Mouse (Mus musculus): ENCODE results near the gene Olfr1034. TPM values are rescaled to one million over a fixed set of nuclear protein-coding genes. Genes with fewer than 3 reads are reported as not detected.
"Not testable (repeated sequence)": the region's sequence is repeated elsewhere in the genome, so short reads cannot be mapped to it uniquely, and the experiment has no call there.

The Olfr1034 gene
- 0.10 TPM in 1 of 2 replicates, not detected in the other for polyA plus RNA-seq (2015; fragmentation: Nextera tagmentation; extraction: Ambion mirVana)

DNA sequence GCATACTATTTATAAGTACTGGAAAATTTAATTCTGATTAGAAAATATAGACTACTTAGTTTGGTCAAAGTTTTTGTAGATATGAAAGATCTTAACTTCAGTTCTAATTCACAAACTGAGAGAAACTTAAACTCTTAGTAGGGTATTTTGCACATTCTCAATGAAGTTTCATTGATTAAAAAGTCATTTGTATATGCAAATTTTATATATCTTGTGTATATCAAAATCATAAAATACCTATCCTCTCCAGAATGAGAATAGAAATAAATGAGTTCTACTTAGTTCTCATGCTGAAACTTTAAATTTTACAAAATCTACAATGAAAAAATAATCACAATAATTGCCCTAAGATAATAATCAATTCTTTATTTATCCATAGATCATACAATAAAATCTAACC, at the start of gene Olfr1034:
Olfr1034 (plus strand) TSS at position 301 of the 400 bp plus-strand sequence.
- Histone ChIP-seq H3K27ac (ENCODE audit: low read length) (no peak within 1 kb of the TSS), H3K4me2 (ENCODE audit: low read depth, low read length) (no peak within 1 kb of the TSS), H3K36me3 (ENCODE audit: control insufficient read depth, insufficient read depth, low read length) (no peaks in the 10 kb centered on the region), H3K9me3 (ENCODE audit: control insufficient read depth, low read length) (no peaks in the 10 kb centered on the region), H3K4me1 (replicated peaks; ENCODE audit: control insufficient read depth, insufficient read depth, low read length) (no peaks in the 10 kb centered on the region), H3K9ac (ENCODE audit: low read length) (no peak within 1 kb of the TSS), H3K27me3 (ENCODE audit: control insufficient read depth, insufficient read depth, low read depth, low read length) (no peaks in the 10 kb centered on the region), H3K4me3 (ENCODE audit: low read length) (no peak within 1 kb of the TSS)
- ATAC-seq (ENCODE audit: low read depth), result no peak

- 75% methylated on average over 7 of the region's 7 CpGs for WGBS
- Histone ChIP-seq H3K36me3 (ENCODE audit: control insufficient read depth, insufficient read depth, low read length) (no peaks in the 10 kb centered on the region), H3K27me3 (ENCODE audit: control insufficient read depth, insufficient read depth, low read depth, low read length) (no peaks in the 10 kb centered on the region), H3K4me2 (ENCODE audit: low read depth, low read length) (no peak within 1 kb of the TSS), H3K4me3 (ENCODE audit: low read length) (no peak within 1 kb of the TSS), H3K9ac (ENCODE audit: low read length) (no peak within 1 kb of the TSS), H3K9me3 (ENCODE audit: control insufficient read depth, low read length) (no peaks in the 10 kb centered on the region), H3K27ac (ENCODE audit: low read length) (no peak within 1 kb of the TSS), H3K4me1 (replicated peaks; ENCODE audit: control insufficient read depth, insufficient read depth, low read length) (no peaks in the 10 kb centered on the region)
- no peak for ATAC-seq (ENCODE audit: low read depth)
Measured at GRCm38 (mm10) chr2:86005240-86005639, 40.4 kb upstream of the Olfr1034 start, which contains the start of gene Olfr1032. Gene Olfr1032 (plus strand): TSS chr2:86005540.

DNA sequence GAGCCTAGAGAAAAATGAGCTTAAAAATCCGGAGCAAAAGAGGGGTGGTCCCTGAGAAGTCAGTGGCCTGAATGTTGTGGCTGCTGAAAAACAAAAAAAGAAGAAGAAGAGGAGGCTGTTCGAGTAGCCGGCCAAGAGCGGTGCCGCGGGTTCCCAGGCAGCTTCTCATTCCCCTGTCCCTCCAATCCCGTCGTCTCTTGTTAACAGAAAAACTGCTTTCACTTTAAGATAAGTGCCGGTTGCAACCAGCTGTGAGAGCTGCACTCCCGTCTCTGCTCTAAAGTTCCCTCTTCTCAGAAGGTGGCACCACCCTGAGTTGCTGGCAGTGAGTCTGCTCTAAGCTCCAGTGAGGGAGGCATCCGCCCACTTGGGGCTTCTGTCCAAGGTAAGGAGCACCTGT, 25.3 kb upstream of the Olfr1034 start, which contains the start of gene Olfr1033:
Olfr1033 (plus strand) TSS at position 228 of the 400 bp plus-strand sequence.
- Histone ChIP-seq H3K4me2 (ENCODE audit: low read depth, low read length) (peak within 1 kb of the TSS; percentile 58), H3K4me3 (ENCODE audit: low read length) (peak within 1 kb of the TSS; percentile 48), H3K9ac (ENCODE audit: low read length) (peak within 1 kb of the TSS; percentile 43; the same call in 1 of the 2 replicates), H3K27ac (ENCODE audit: low read length) (peak within 1 kb of the TSS; percentile 55; the same call in 1 of the 2 replicates)
- not testable (repeated sequence) for H3K36me3 ChIP-seq (ENCODE audit: control insufficient read depth, insufficient read depth, low read length); H3K4me1 ChIP-seq (replicated peaks; ENCODE audit: control insufficient read depth, insufficient read depth, low read length); H3K9me3 ChIP-seq (ENCODE audit: control insufficient read depth, low read length); H3K27me3 ChIP-seq (ENCODE audit: control insufficient read depth, insufficient read depth, low read depth, low read length); ATAC-seq (ENCODE audit: low read depth)
- WGBS, result 1% methylated on average over 10 of the region's 11 CpGs

DNA sequence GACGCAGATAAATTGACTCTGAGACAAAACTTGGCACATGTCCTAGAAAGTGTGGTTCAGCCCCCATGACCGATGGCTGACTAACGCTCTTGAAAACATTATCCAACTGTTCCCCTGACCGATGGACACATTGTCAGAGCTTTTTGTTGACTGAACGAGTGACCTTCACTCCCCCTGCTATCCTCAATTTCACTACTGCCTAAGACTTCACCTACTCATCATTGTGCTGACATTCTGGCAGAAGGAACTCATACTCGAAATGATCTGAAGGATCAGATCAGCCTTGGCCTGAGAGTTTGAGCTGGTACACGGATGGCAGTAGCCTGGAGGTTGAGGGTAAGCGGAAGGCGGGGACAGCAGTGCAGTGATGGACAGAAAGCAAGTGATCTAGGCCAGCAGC, 24.1 kb upstream of the Olfr1034 start:
- H3K27ac ChIP-seq (ENCODE audit: low read length); H3K4me2 ChIP-seq (ENCODE audit: low read depth, low read length); ATAC-seq (ENCODE audit: low read depth); H3K27me3 ChIP-seq (ENCODE audit: control insufficient read depth, insufficient read depth, low read depth, low read length); H3K9me3 ChIP-seq (ENCODE audit: control insufficient read depth, low read length); H3K36me3 ChIP-seq (ENCODE audit: control insufficient read depth, insufficient read depth, low read length); H3K9ac ChIP-seq (ENCODE audit: low read length); H3K4me3 ChIP-seq (ENCODE audit: low read length); H3K4me1 ChIP-seq (replicated peaks; ENCODE audit: control insufficient read depth, insufficient read depth, low read length): not testable (repeated sequence)
- WGBS, result 29% methylated on average over 3 of the region's 9 CpGs

GRCm38 (mm10) chr2:86050777-86051176, 5.1 kb downstream of the Olfr1034 start:
- H3K27me3 ChIP-seq (ENCODE audit: control insufficient read depth, insufficient read depth, low read depth, low read length); H3K9ac ChIP-seq (ENCODE audit: low read length); H3K9me3 ChIP-seq (ENCODE audit: control insufficient read depth, low read length); ATAC-seq (ENCODE audit: low read depth); H3K4me3 ChIP-seq (ENCODE audit: low read length); H3K27ac ChIP-seq (ENCODE audit: low read length); H3K4me2 ChIP-seq (ENCODE audit: low read depth, low read length); H3K36me3 ChIP-seq (ENCODE audit: control insufficient read depth, insufficient read depth, low read length); H3K4me1 ChIP-seq (replicated peaks; ENCODE audit: control insufficient read depth, insufficient read depth, low read length): not testable (repeated sequence)

DNA sequence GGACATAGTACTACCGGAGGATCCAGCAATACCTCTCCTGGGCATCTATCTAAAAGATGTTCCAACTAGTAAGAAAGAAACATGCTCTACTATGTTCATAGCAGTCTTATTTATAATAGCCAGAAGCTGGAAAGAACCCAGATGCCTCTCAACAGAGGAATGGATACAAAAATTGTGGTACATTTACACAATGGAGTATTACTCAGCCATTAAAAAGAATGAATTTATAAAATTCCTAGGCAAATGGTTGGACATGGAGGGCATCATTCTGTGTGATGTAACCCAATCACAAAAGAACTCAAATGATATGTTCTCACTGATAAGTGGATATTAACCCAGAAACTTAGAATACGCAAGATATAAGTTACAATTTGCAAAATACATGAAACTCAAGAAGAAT, 18.1 kb downstream of the Olfr1034 start:
- not testable (repeated sequence) for H3K4me2 ChIP-seq (ENCODE audit: low read depth, low read length); H3K27ac ChIP-seq (ENCODE audit: low read length); H3K4me3 ChIP-seq (ENCODE audit: low read length); H3K9me3 ChIP-seq (ENCODE audit: control insufficient read depth, low read length); H3K27me3 ChIP-seq (ENCODE audit: control insufficient read depth, insufficient read depth, low read depth, low read length); H3K36me3 ChIP-seq (ENCODE audit: control insufficient read depth, insufficient read depth, low read length); ATAC-seq (ENCODE audit: low read depth); H3K9ac ChIP-seq (ENCODE audit: low read length); H3K4me1 ChIP-seq (replicated peaks; ENCODE audit: control insufficient read depth, insufficient read depth, low read length)
- 91% methylated on average over 2 of the region's 2 CpGs for WGBS

DNA sequence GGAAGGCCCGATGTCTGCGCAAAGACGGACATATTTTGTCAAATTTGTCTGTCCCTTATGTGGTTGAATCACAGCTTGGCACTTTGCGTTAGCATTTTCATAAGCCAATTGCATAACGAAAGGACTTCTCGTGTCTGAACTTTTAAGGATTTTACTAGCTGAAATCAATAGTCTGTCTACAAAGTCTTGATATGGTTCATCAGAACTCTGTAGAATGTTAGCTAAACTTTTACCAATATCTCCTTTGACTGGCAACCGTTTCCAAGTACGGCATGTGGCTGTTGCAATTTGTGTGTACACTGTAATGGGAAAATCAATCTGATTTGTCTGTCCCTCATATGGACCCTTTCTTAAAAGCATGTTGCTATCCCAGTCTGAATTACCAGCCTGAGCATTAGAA, 24.5 kb downstream of the Olfr1034 start:
- Histone ChIP-seq H3K27me3 (ENCODE audit: control insufficient read depth, insufficient read depth, low read depth, low read length) (no peaks in the 10 kb centered on the region), H3K4me2 (ENCODE audit: low read depth, low read length) (no peak overlapping the region), H3K9ac (ENCODE audit: low read length) (no peak overlapping the region), H3K4me1 (replicated peaks; ENCODE audit: control insufficient read depth, insufficient read depth, low read length) (no peaks in the 10 kb centered on the region), H3K9me3 (ENCODE audit: control insufficient read depth, low read length) (no peaks in the 10 kb centered on the region; the same call in 1 of the 2 replicates), H3K27ac (ENCODE audit: low read length) (no peak overlapping the region), H3K36me3 (ENCODE audit: control insufficient read depth, insufficient read depth, low read length) (no peaks in the 10 kb centered on the region), H3K4me3 (ENCODE audit: low read length) (no peak overlapping the region)
- 91% methylated on average over 8 of the region's 8 CpGs for WGBS
- no peak for ATAC-seq (ENCODE audit: low read depth)

DNA sequence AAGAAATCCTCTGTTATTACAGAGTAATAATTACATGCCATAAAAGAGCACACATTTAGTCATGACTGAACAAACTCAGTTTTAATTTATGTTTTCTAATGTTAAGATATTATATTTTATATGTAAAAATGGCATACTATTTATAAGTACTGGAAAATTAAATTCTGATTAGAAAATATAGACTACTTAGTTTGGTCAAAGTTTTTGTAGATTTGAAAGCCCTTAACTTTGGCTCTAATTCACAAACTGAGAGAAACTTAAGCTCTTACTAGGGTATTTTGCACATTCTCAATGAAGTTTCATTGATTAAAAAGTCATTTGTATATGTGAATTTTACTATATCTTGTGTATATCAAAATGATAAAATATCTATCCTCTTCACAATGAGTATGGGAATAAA, 28.0 kb downstream of the Olfr1034 start, which contains the start of gene Olfr1036:
Olfr1036 (plus strand) TSS at position 301 of the 400 bp plus-strand sequence.
- ATAC-seq (ENCODE audit: low read depth); H3K4me1 ChIP-seq (replicated peaks; ENCODE audit: control insufficient read depth, insufficient read depth, low read length); H3K27ac ChIP-seq (ENCODE audit: low read length): not testable (repeated sequence)

GRCm38 (mm10) chr2:86080478-86080877, 34.8 kb downstream of the Olfr1034 start:
- H3K36me3 ChIP-seq (ENCODE audit: control insufficient read depth, insufficient read depth, low read length); ATAC-seq (ENCODE audit: low read depth); H3K4me1 ChIP-seq (replicated peaks; ENCODE audit: control insufficient read depth, insufficient read depth, low read length); H3K27ac ChIP-seq (ENCODE audit: low read length); H3K9me3 ChIP-seq (ENCODE audit: control insufficient read depth, low read length); H3K27me3 ChIP-seq (ENCODE audit: control insufficient read depth, insufficient read depth, low read depth, low read length); H3K9ac ChIP-seq (ENCODE audit: low read length); H3K4me2 ChIP-seq (ENCODE audit: low read depth, low read length); H3K4me3 ChIP-seq (ENCODE audit: low read length): not testable (repeated sequence)
- 88% methylated on average over 1 of the region's 1 CpGs for WGBS

More for the DNA sequence above, 28.0 kb downstream of the Olfr1034 start, which contains the start of gene Olfr1036:
- not testable (repeated sequence) for H3K9ac ChIP-seq (ENCODE audit: low read length); H3K36me3 ChIP-seq (ENCODE audit: control insufficient read depth, insufficient read depth, low read length); H3K27me3 ChIP-seq (ENCODE audit: control insufficient read depth, insufficient read depth, low read depth, low read length); H3K4me3 ChIP-seq (ENCODE audit: low read length); H3K9me3 ChIP-seq (ENCODE audit: control insufficient read depth, low read length); H3K4me2 ChIP-seq (ENCODE audit: low read depth, low read length)

DNA sequence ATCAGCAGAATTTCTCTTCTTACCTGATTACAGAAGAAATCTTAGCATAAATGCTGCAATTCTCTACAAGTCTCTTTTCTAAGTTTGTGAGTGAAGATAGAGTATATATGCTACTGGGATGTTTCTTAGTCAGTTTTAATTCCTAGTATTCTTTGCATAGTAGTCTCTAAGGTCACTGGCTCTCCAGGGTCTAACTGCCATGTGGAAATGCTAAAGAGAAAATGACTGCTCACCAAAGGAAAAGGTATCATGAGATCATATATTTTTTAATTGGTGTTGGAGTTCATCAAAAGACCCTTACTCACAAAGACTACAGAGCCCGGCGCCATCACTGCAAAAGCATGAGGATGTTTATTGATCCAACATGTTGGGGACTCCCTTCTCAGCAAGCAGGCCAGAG, 41.6 kb downstream of the Olfr1034 start, which contains the start of gene Olfr1037:
Olfr1037 (minus strand) TSS at position 101 of the 400 bp plus-strand sequence.
- WGBS, result 90% methylated on average over 2 of the region's 2 CpGs
- H3K9me3 ChIP-seq (ENCODE audit: control insufficient read depth, low read length), result no peaks in the 10 kb centered on the region
- no peak for ATAC-seq (ENCODE audit: low read depth)

More for the DNA sequence above, 41.6 kb downstream of the Olfr1034 start, which contains the start of gene Olfr1037:
- no peak within 1 kb of the TSS for H3K27ac ChIP-seq (ENCODE audit: low read length)
- H3K27me3 ChIP-seq (ENCODE audit: control insufficient read depth, insufficient read depth, low read depth, low read length), result no peaks in the 10 kb centered on the region
- no peak within 1 kb of the TSS for H3K4me2 ChIP-seq (ENCODE audit: low read depth, low read length)
- no peaks in the 10 kb centered on the region for H3K4me1 ChIP-seq (replicated peaks; ENCODE audit: control insufficient read depth, insufficient read depth, low read length)
- no peak within 1 kb of the TSS for H3K4me3 ChIP-seq (ENCODE audit: low read length)
- no peak within 1 kb of the TSS for H3K9ac ChIP-seq (ENCODE audit: low read length)
- H3K36me3 ChIP-seq (ENCODE audit: control insufficient read depth, insufficient read depth, low read length), result no peaks in the 10 kb centered on the region

Data from lung, embryonic 16.5 days (tissue).